Mouse (Mus musculus) ovary, adult 18-20 months (tissue): ENCODE data around the gene 4930455H04Rik.

ENCODE experiments used
- DNase-seq: peaks from one replicate; pipeline ENCODE4 v3.0.0; 2022; ENCODE audit warnings: low spot score, mixed read lengths

The 4930455H04Rik gene

GRCm38 (mm10) chr3:116967967-116968366 lies at the start of gene 4930455H04Rik:
4930455H04Rik (plus strand) TSS chr3:116968267.
- no peak for DNase-seq

- no peak for DNase-seq
Observed at GRCm38 (mm10) chr3:116921535-116921934, 46.5 kb upstream of the 4930455H04Rik start.

- no peak for DNase-seq
Observed at GRCm38 (mm10) chr3:116923042-116923441, 45.0 kb upstream of the 4930455H04Rik start.

GRCm38 (mm10) chr3:116928994-116929393 lies 39.1 kb upstream of the 4930455H04Rik start:
- no peak for DNase-seq

- no peak for DNase-seq
Observed at GRCm38 (mm10) chr3:116933158-116933557, 34.9 kb upstream of the 4930455H04Rik start.

GRCm38 (mm10) chr3:116936934-116937691 lies 31.0 kb upstream of the 4930455H04Rik start:
- no peak for DNase-seq

GRCm38 (mm10) chr3:116940804-116941558 lies 27.1 kb upstream of the 4930455H04Rik start:
- DNase-seq, result no peak

- no peak for DNase-seq
Observed at GRCm38 (mm10) chr3:116941559-116942117, 26.4 kb upstream of the 4930455H04Rik start.

- DNase-seq, result no peak
Observed at GRCm38 (mm10) chr3:116942751-116943150, 25.3 kb upstream of the 4930455H04Rik start.

- no peak for DNase-seq
Observed at GRCm38 (mm10) chr3:116943422-116943821, 24.6 kb upstream of the 4930455H04Rik start.

- no peak for DNase-seq
Observed at GRCm38 (mm10) chr3:116946476-116946875, 21.6 kb upstream of the 4930455H04Rik start.

GRCm38 (mm10) chr3:116950665-116951115 lies 17.4 kb upstream of the 4930455H04Rik start:
- no peak for DNase-seq

- DNase-seq, result no peak
Observed at GRCm38 (mm10) chr3:116951489-116951888, 16.6 kb upstream of the 4930455H04Rik start.

GRCm38 (mm10) chr3:116952242-116952899 lies 15.7 kb upstream of the 4930455H04Rik start:
- DNase-seq, result no peak

GRCm38 (mm10) chr3:116953366-116953765 lies 14.7 kb upstream of the 4930455H04Rik start:
- no peak for DNase-seq

- DNase-seq, result no peak
Observed at GRCm38 (mm10) chr3:116955061-116955460, 13.0 kb upstream of the 4930455H04Rik start.

- no peak for DNase-seq
Observed at GRCm38 (mm10) chr3:116960414-116960813, 7.7 kb upstream of the 4930455H04Rik start.

- no peak for DNase-seq
Observed at GRCm38 (mm10) chr3:116961354-116962142, 6.5 kb upstream of the 4930455H04Rik start.

GRCm38 (mm10) chr3:116963213-116963612 lies 4.9 kb upstream of the 4930455H04Rik start:
- DNase-seq, result no peak

- peak; percentile 19 for DNase-seq
Observed at GRCm38 (mm10) chr3:116964426-116964825, 3.6 kb upstream of the 4930455H04Rik start.

- DNase-seq, result no peak
Observed at GRCm38 (mm10) chr3:116966225-116966624, 1.8 kb upstream of the 4930455H04Rik start.
